ENCODE assay signal across 10 mouse cellular contexts in the genomic region with DNA sequence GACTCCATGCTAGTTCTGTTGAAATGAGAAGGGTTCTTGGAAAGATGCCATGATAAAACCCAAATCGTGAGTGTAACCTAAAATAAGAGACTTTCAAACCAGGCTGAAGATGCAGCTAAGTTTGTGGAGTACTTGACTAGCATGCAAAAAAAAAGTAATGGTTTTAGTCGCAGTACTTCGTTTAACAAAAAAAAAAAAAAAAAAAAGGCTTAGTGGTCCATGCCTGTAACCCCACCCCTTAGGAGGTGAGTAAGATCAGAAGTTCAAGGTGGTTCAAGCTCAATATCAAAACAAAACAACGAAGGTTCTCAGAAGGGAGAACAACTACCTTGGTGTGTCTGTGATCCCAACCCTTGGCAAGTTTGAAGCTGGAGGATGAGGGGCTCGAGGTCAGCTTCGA.
DNase-seq lines count a peak whose midpoint lies in the region; ATAC-seq and TF ChIP-seq lines count a peak whose summit lies in the region.
"Had no signal": no experiment of that assay in that cellular context is flagged by ENCODE, and none has a peak within 500 bp of the region (broad histone marks: within the 10 kb centered on the region; RNA-seq: fewer than 3 reads in every experiment).

No protein-coding gene starts in this region.

- peaks cover 5% of the 10 kb centered on the region; the same call in 1 of the 2 replicates for H3K4me1 ChIP-seq in forebrain, embryonic 11.5 days (replicated peaks; ENCODE audit: control insufficient read depth, insufficient read depth, low read length)
- peaks cover 61% of the 10 kb centered on the region for H3K4me1 ChIP-seq in limb, embryonic 10.5 days
- peaks cover 58% of the 10 kb centered on the region for H3K4me1 ChIP-seq in neural tube, embryonic 13.5 days (replicated peaks)

- peak overlapping the region; percentile 46; the same call in 1 of the 2 replicates for H3K9ac ChIP-seq in forebrain, embryonic 11.5 days (ENCODE audit: low read length)
- 0 out of 2 replicates have a peak overlapping the region, but pooled peaks have one; percentile 59 for H3K9ac ChIP-seq in neural tube, embryonic 13.5 days

- DNase-seq in layer of hippocampus, adult 2 months (ENCODE audit: low spot score in 2 of 2): no peak
- no peak for DNase-seq in layer of hippocampus, adult 18-20 months (ENCODE audit: low spot score in 2 of 2)
- no peak for DNase-seq in forebrain, embryonic 11.5 days (ENCODE audit: low spot score)
- DNase-seq in limb, embryonic 10.5 days (ENCODE audit: low spot score): no peak
- no peak for DNase-seq in spleen, postnatal 36 days (ENCODE audit: low spot score in 2 of 2)
- no peak for DNase-seq in left cerebral cortex, adult 18-20 months (ENCODE audit: low spot score in 2 of 2)
- no peak for DNase-seq in left cerebral cortex, adult 8-10 months (ENCODE audit: low spot score in 2 of 2)
- DNase-seq: cerebellum, postnatal 36 days had no signal

- H3K4me3 ChIP-seq in layer of hippocampus, adult 2 months: no peak overlapping the region
- H3K4me3 ChIP-seq in forebrain, embryonic 11.5 days (ENCODE audit: low read depth, low read length): no peak overlapping the region; the same call in 1 of the 2 replicates
- H3K4me3 ChIP-seq in limb, embryonic 10.5 days: peak overlapping the region; percentile 53
- H3K4me3 ChIP-seq in neural tube, embryonic 13.5 days: peak overlapping the region; percentile 27

- no peaks in the 10 kb centered on the region for H3K27me3 ChIP-seq in forebrain, embryonic 11.5 days (ENCODE audit: control insufficient read depth, insufficient read depth, low read length)
- H3K27me3 ChIP-seq in limb, embryonic 10.5 days (ENCODE audit: low read depth, poor library complexity, severe bottlenecking): no peaks in the 10 kb centered on the region
- H3K27me3 ChIP-seq in neural tube, embryonic 13.5 days: peaks cover 24% of the 10 kb centered on the region
- H3K27me3 ChIP-seq: Patski had no signal

- no peak for ATAC-seq in forebrain, embryonic 11.5 days (replicated peaks; ENCODE audit: low FRiP score)
- ATAC-seq in neural tube, embryonic 13.5 days (ENCODE audit: low read depth): no peak
- ATAC-seq: Patski had no signal

- 62% methylated on average over 6 of the region's 6 CpGs for WGBS in forebrain, embryonic 11.5 days
- 52% methylated on average over 6 of the region's 6 CpGs for WGBS in limb, embryonic 10.5 days
- WGBS in neural tube, embryonic 13.5 days: 60% methylated on average over 6 of the region's 6 CpGs

- H3K4me2 ChIP-seq in forebrain, embryonic 11.5 days (ENCODE audit: low read depth, low read length, severe bottlenecking): peak overlapping the region; percentile 45
- peak overlapping the region; percentile 49 for H3K4me2 ChIP-seq in neural tube, embryonic 13.5 days

- no peak for TF ChIP-seq CTCF in layer of hippocampus, adult 2 months (conservative IDR thresholded peaks at IDR 0.05)

- peak overlapping the region; percentile 71 for H3K27ac ChIP-seq in layer of hippocampus, adult 2 months
- H3K27ac ChIP-seq in forebrain, embryonic 11.5 days (ENCODE audit: low read depth, low read length): no peak overlapping the region
- H3K27ac ChIP-seq in limb, embryonic 10.5 days: peak overlapping the region; percentile 88
- peak overlapping the region; percentile 61; the same call in 1 of the 2 replicates for H3K27ac ChIP-seq in neural tube, embryonic 13.5 days (replicated peaks)

- H3K36me3 ChIP-seq in forebrain, embryonic 11.5 days (ENCODE audit: control insufficient read depth, insufficient read depth, low read length): no peaks in the 10 kb centered on the region
- no peaks in the 10 kb centered on the region for H3K36me3 ChIP-seq in limb, embryonic 10.5 days
- H3K36me3 ChIP-seq in neural tube, embryonic 13.5 days: no peaks in the 10 kb centered on the region

- H3K9me3 ChIP-seq in forebrain, embryonic 11.5 days (ENCODE audit: control insufficient read depth, low read length): no peaks in the 10 kb centered on the region
- no peaks in the 10 kb centered on the region for H3K9me3 ChIP-seq in limb, embryonic 10.5 days (replicated peaks)
- no peaks in the 10 kb centered on the region for H3K9me3 ChIP-seq in neural tube, embryonic 13.5 days

Comparison
In these comparisons a context has a peak if more than half of its experiments do, and no peak if none do; other contexts are left out.
1. H3K4me3 ChIP-seq: peak in limb, embryonic 10.5 days (single experiment) and neural tube, embryonic 13.5 days (single experiment); none in layer of hippocampus, adult 2 months (single experiment) and forebrain, embryonic 11.5 days (single experiment).